Mouse (Mus musculus) heart, embryonic 16.5 days (tissue): ENCODE results near the gene Rhbdf2. TPM values are rescaled to one million over a fixed set of nuclear protein-coding genes. Genes with fewer than 3 reads are reported as not detected.

ENCODE experiments used
- ATAC-seq: fragments of 200-750 bp; cut with Nextera tagmentation; replicated peaks from 2 replicates; pipeline ENCODE4 v1.8.0; 2017; ENCODE audit warnings: moderate number of reproducible peaks; ENCODE audit not compliant: insufficient read depth, low FRiP score; ENCODE audit errors: extremely low read depth
- H3K27ac ChIP-seq: fragments of 300-500 bp; sonication (generic); 2 replicates; pipeline ENCODE4 v1.5.1; 2014; ENCODE audit warnings: mild to moderate bottlenecking, low read length, control low read depth, moderate library complexity
- H3K27me3 ChIP-seq: fragments of 300-500 bp; sonication (generic); 2 replicates; pipeline ENCODE4 v1.6.1; 2014; ENCODE audit warnings: low read length, mixed read lengths; ENCODE audit not compliant: control insufficient read depth, insufficient read depth
- H3K36me3 ChIP-seq: fragments of 300-500 bp; sonication (generic); 2 replicates; pipeline ENCODE4 v1.6.1; 2014; ENCODE audit not compliant: control insufficient read depth, insufficient read depth
- H3K4me1 ChIP-seq: fragments of 300-500 bp; sonication (generic); 2 replicates; pipeline ENCODE4 v1.6.1; 2014; ENCODE audit warnings: low read length, mixed read lengths; ENCODE audit not compliant: control insufficient read depth, insufficient read depth
- H3K4me2 ChIP-seq: fragments of 300-500 bp; sonication (generic); 2 replicates; pipeline ENCODE4 v1.6.1; 2014; ENCODE audit warnings: low read depth, mild to moderate bottlenecking, control low read depth, low read length
- H3K4me3 ChIP-seq: fragments of 300-500 bp; sonication (generic); 2 replicates; pipeline ENCODE4 v1.5.1; 2014; ENCODE audit warnings: mild to moderate bottlenecking, control low read depth, low read length
- H3K9ac ChIP-seq: fragments of 300-500 bp; sonication (generic); 2 replicates; pipeline ENCODE4 v1.6.1; 2014; ENCODE audit warnings: low read length, control low read depth
- H3K9me3 ChIP-seq: fragments of 300-500 bp; sonication (generic); replicated peaks from 2 replicates; pipeline ENCODE4 v1.6.1; 2016; ENCODE audit warnings: low read length; ENCODE audit not compliant: control insufficient read depth
- whole genome bisulfite sequencing: fragments of 180-500 bp; shearing (Covaris S2); extraction: QIAGEN DNeasy Blood & Tissue Kit; methylation state at CpG from one replicate; pipeline ENCODE4 v1.1.7; 2014; 5-methylcytosine and 5-hydroxymethylcytosine counted together
- polyA plus RNA-seq: library from polyadenylated mRNA; unstranded; fragments of >200 nt; fragmentation: Nextera tagmentation; extraction: Ambion mirVana; gene quantifications from 2 replicates; pipeline ENCODE4 v1.2.1, GENCODE M21; 2015

The Rhbdf2 gene
- polyA plus RNA-seq, 1 experiment from 2014 or later: 9.9 TPM

DNA sequence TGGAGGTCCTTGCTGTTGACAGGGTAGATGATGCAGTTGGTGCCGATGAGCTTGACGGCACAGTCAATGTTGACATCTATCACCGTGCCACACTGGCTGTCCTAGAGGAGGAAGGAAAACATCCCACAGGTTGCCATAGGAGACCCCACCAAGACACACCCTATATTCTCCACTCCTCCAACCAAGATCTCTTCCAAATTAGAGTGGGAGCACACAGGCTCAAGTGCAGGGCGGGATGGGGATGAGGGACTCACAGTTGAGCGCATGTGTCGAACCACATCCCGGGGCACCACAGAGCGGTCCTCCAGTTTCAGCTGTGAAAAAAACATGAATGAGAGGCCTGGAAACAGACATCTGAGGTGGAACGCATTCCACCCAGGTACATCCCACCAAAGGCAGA is 78.0 kb downstream of the Rhbdf2 start:
- peaks cover 30% of the 10 kb centered on the region for H3K4me1 ChIP-seq
- H3K4me3 ChIP-seq: no peak overlapping the region
- H3K4me2 ChIP-seq: no peak overlapping the region
- H3K9ac ChIP-seq: no peak overlapping the region
- no peak for ATAC-seq
- 88% methylated on average over 9 of the region's 9 CpGs for WGBS
- no peaks in the 10 kb centered on the region for H3K27me3 ChIP-seq
- no peaks in the 10 kb centered on the region for H3K9me3 ChIP-seq
- H3K27ac ChIP-seq: no peak overlapping the region
- peaks cover 27% of the 10 kb centered on the region for H3K36me3 ChIP-seq

Other genes with a start within 250 kb of the Rhbdf2 start
- gene Rnf157, start 214.0 kb downstream of the Rhbdf2 start, polyA plus RNA-seq: 7.8 and 11.6 TPM in 2 replicates
- 29.2 and 35.4 TPM in 2 replicates for gene Ubald2, start 192.9 kb downstream of the Rhbdf2 start, polyA plus RNA-seq
- gene Qrich2, start 160.8 kb downstream of the Rhbdf2 start, polyA plus RNA-seq: 0.07 TPM in 1 of 2 replicates, not detected in the other
- gene Prpsap1, start 132.8 kb downstream of the Rhbdf2 start, polyA plus RNA-seq: 98.6 and 99.1 TPM in 2 replicates
- gene Sphk1, start 96.1 kb downstream of the Rhbdf2 start, polyA plus RNA-seq: 3.6 and 4.5 TPM in 2 replicates
- 5.5 and 6.9 TPM in 2 replicates for gene Ube2o, start 45.6 kb downstream of the Rhbdf2 start, polyA plus RNA-seq
- gene Aanat, start 40.6 kb downstream of the Rhbdf2 start, polyA plus RNA-seq: not detected in 2 replicates
- gene Prcd, start 26.5 kb upstream of the Rhbdf2 start, polyA plus RNA-seq: 1.7 and 2.5 TPM in 2 replicates
- gene Cygb, start 27.3 kb upstream of the Rhbdf2 start, polyA plus RNA-seq: 11.6 and 12.3 TPM in 2 replicates
- gene St6galnac1, start 148.5 kb upstream of the Rhbdf2 start, polyA plus RNA-seq: not detected in 2 replicates
- 14.9 and 17.6 TPM in 2 replicates for gene Mxra7, start 201.0 kb upstream of the Rhbdf2 start, polyA plus RNA-seq
- 69.8 and 74.8 TPM in 2 replicates for gene Mettl23, start 216.3 kb upstream of the Rhbdf2 start, polyA plus RNA-seq
- gene Jmjd6, start 216.4 kb upstream of the Rhbdf2 start, polyA plus RNA-seq: 72.8 and 73.3 TPM in 2 replicates
- gene Mfsd11, start 225.4 kb upstream of the Rhbdf2 start, polyA plus RNA-seq: 30.5 and 39.0 TPM in 2 replicates
- 516 and 543 TPM in 2 replicates for gene Srsf2, start 226.1 kb upstream of the Rhbdf2 start, polyA plus RNA-seq